Mouse (Mus musculus): ENCODE results near the gene Vps36.

Gene Vps36

GRCm38 (mm10) chr8:22192660-22193431 lies at the start of gene Vps36:
Vps36 (plus strand) TSS chr8:22192809.
- peak; percentile 66 for DNase-seq (ENCODE audit: low read depth)

GRCm38 (mm10) chr8:22143764-22144491 lies 48.7 kb upstream of the Vps36 start:
- no peak for DNase-seq (ENCODE audit: low read depth)

GRCm38 (mm10) chr8:22145831-22146230 lies 46.8 kb upstream of the Vps36 start:
- DNase-seq (ENCODE audit: low read depth): no peak

GRCm38 (mm10) chr8:22147706-22148366 lies 44.8 kb upstream of the Vps36 start:
- no peak for DNase-seq (ENCODE audit: low read depth)

GRCm38 (mm10) chr8:22148367-22148740 lies 44.3 kb upstream of the Vps36 start:
- no peak for DNase-seq (ENCODE audit: low read depth)

GRCm38 (mm10) chr8:22149643-22150344 lies 42.8 kb upstream of the Vps36 start:
- DNase-seq (ENCODE audit: low read depth): no peak

GRCm38 (mm10) chr8:22150345-22150663 lies 42.3 kb upstream of the Vps36 start:
- DNase-seq (ENCODE audit: low read depth): no peak

- no peak for DNase-seq (ENCODE audit: low read depth)
Observed at GRCm38 (mm10) chr8:22162206-22162605, 30.4 kb upstream of the Vps36 start.

- no peak for DNase-seq (ENCODE audit: low read depth)
Observed at GRCm38 (mm10) chr8:22164431-22164830, 28.2 kb upstream of the Vps36 start.

- DNase-seq (ENCODE audit: low read depth): no peak
Observed at GRCm38 (mm10) chr8:22165251-22166079, 27.1 kb upstream of the Vps36 start.

GRCm38 (mm10) chr8:22166080-22166603 lies 26.5 kb upstream of the Vps36 start, which contains the start of gene Nek3:
Nek3 (minus strand) TSS chr8:22166435.
- peak; percentile 81 for DNase-seq (ENCODE audit: low read depth)

GRCm38 (mm10) chr8:22169167-22169566 lies 23.4 kb upstream of the Vps36 start:
- DNase-seq (ENCODE audit: low read depth): no peak

- no peak for DNase-seq (ENCODE audit: low read depth)
Observed at GRCm38 (mm10) chr8:22175966-22176365, 16.6 kb upstream of the Vps36 start.

GRCm38 (mm10) chr8:22184884-22185283 lies 7.7 kb upstream of the Vps36 start:
- no peak for DNase-seq (ENCODE audit: low read depth)

- DNase-seq (ENCODE audit: low read depth): peak; percentile 79
Observed at GRCm38 (mm10) chr8:22185431-22186397, 6.9 kb upstream of the Vps36 start, which contains the start of gene Ckap2. Ckap2 (minus strand) TSS chr8:22185819.

- no peak for DNase-seq (ENCODE audit: low read depth)
Observed at GRCm38 (mm10) chr8:22193432-22194010, 912 bp downstream of the Vps36 start.

- no peak for DNase-seq (ENCODE audit: low read depth)
Observed at GRCm38 (mm10) chr8:22197914-22198313, 5.3 kb downstream of the Vps36 start.

- no peak for DNase-seq (ENCODE audit: low read depth)
Observed at GRCm38 (mm10) chr8:22199481-22199880, 6.9 kb downstream of the Vps36 start.

GRCm38 (mm10) chr8:22207535-22207934 lies 14.9 kb downstream of the Vps36 start:
- no peak for DNase-seq (ENCODE audit: low read depth)

- no peak for DNase-seq (ENCODE audit: low read depth)
Observed at GRCm38 (mm10) chr8:22209012-22209411, 16.4 kb downstream of the Vps36 start.
